Mouse (Mus musculus) gastrocnemius, postnatal 25 days (tissue): ENCODE results near the gene Gpr89. TPM values are rescaled to one million over a fixed set of nuclear protein-coding genes. Genes with fewer than 3 reads are reported as not detected.

ENCODE experiments used
- DNase-seq: peaks from one replicate; pipeline ENCODE4 v3.0.0; 2022
- total RNA-seq, 2 experiments: library from RNA; stranded (reverse); gene quantifications; 1 replicate in 1 of 2; 2 replicates in 1 of 2; pipeline ENCODE4 v1.2.3; 2021

Gpr89 gene
- total RNA-seq, 2 experiments from 2014 or later: 13.8 to 20.6 TPM

DNA sequence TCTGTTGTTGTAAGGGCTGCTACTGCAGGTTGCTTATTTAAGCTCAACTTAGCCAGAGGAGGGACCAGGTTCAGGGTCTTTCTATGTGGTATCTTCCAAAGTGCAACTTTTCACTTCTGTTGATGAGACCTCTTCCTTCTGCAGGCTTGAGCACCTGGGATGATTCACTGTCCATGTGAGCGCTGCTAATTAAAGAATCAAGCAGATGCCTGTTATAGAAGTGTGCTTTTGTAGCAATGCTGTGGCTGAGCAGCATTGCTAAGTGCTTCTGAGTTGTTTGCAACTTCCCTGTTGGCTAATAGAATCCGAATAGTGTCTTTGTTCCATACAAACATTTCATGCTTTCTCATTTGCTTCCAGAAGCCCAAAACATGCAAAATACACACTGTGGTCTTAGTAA is 34.9 kb downstream of the Gpr89 start:
- no peak for DNase-seq

GRCm38 (mm10) chr3:96869091-96869490 is 36.1 kb downstream of the Gpr89 start:
- no peak for DNase-seq

DNA sequence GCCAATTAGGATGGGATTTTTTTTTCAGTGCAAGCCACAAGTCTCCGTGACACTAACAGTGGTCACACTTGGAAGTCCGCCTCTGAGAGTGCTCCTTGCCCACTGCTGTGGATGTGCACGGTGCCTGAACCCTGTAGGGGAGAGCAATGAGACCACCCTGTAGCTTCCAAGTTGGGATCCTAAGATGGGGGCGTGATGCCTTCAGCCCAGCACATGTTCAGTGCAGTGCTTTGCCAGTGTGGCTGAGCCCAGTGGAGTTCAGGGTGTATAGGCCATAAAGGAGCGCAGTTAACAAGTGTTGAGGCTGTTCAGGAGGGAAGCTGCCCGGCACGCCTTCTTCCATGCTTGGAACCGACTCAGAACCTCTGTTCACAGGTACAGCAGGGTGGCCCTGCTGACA is 36.6 kb downstream of the Gpr89 start:
- no peak for DNase-seq

- DNase-seq: no peak
Observed at GRCm38 (mm10) chr3:96867863-96868262, 37.3 kb downstream of the Gpr89 start.

DNA sequence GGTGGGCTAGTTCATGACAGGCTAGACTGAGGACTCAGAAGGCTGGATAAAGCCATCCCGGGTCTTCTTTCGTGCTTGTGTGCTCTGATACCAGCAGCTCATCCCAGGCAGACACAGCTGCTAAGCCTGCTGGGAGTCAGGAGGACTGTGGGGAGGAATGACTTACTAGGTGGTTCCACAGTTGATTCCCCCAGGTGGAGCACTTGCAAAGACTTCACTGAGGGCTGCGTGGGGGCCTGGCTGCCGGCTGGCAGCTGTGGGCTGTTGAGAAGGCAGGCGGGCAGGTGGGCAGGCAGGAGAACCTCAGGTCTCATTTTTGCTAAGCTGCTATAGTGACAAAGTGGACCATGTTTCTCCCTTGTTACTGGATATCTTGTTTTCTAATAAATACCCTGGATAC is 44.6 kb downstream of the Gpr89 start:
- no peak for DNase-seq

DNA sequence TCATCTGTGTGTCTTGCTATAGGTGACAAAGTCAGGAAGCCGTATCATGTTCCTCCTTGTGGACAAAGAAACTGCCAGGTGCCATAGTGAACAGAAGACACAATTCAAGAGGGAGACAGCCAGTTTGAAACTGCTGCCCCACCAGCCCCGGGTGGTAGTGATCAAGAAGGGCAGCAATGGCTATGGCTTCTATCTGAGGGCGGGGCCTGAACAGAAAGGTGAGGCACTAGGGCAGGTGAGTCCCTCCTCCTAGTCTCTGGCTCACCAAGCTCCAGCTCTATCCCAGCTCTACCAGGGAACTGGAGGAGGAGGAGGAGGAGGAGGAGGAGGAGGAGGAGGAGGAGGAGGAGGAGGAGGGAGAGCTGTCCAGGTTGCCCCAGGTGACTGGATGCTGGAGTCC is 49.3 kb downstream of the Gpr89 start:
- DNase-seq: no peak

DNA sequence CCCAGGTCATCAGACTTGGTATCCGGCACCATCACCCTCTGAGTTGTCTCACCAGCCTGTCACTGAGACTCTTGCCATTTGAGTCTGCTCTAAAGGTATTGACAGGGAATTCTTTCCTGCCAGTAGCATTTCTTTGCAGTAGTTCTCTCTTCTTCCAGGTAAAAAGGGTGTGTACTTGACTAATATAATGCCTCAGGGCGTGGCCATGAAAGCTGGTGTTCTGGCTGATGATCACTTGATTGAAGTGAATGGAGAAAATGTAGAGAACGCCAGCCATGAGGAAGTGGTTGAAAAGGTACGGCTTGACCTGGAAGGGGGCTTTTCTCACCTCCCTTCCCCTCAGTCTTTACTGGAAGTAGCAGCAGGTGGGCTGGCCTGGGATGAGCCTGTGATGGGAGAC is 50.8 kb downstream of the Gpr89 start:
- no peak for DNase-seq

- DNase-seq: no peak
Observed at GRCm38 (mm10) chr3:96852561-96852960, 52.6 kb downstream of the Gpr89 start.

GRCm38 (mm10) chr3:96849168-96849727 is 55.9 kb downstream of the Gpr89 start:
- DNase-seq: no peak

DNA sequence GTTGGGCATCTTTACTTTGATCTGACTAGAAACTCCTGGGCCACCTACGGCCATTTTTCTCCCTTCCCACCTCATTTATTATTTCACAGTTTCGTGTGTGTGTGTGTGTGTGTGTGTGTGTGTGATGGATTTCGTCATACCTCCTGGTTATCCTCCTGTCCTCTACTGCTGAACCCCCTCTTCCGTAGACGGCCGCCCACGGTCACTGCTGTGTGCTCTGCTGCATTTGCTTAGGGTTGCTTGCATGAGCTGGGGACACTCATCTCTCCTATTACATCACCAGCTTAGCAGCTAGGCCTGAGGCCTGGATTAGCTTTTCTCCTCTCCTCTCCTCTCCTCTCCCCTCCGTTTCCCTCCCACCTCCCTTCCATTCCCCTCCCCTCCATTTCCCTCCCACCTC is 56.7 kb downstream of the Gpr89 start:
- DNase-seq: no peak

GRCm38 (mm10) chr3:96847661-96848060 is 57.5 kb downstream of the Gpr89 start:
- DNase-seq: no peak

- DNase-seq: no peak
Observed at GRCm38 (mm10) chr3:96846985-96847384, 58.2 kb downstream of the Gpr89 start.

- no peak for DNase-seq
Observed at GRCm38 (mm10) chr3:96845806-96846205, 59.3 kb downstream of the Gpr89 start.

GRCm38 (mm10) chr3:96845191-96845590 is 60.0 kb downstream of the Gpr89 start:
- DNase-seq: no peak

- DNase-seq: no peak
Observed at GRCm38 (mm10) chr3:96838996-96839645, 66.0 kb downstream of the Gpr89 start.

- DNase-seq: no peak
Observed at GRCm38 (mm10) chr3:96836414-96836813, 68.7 kb downstream of the Gpr89 start.

DNA sequence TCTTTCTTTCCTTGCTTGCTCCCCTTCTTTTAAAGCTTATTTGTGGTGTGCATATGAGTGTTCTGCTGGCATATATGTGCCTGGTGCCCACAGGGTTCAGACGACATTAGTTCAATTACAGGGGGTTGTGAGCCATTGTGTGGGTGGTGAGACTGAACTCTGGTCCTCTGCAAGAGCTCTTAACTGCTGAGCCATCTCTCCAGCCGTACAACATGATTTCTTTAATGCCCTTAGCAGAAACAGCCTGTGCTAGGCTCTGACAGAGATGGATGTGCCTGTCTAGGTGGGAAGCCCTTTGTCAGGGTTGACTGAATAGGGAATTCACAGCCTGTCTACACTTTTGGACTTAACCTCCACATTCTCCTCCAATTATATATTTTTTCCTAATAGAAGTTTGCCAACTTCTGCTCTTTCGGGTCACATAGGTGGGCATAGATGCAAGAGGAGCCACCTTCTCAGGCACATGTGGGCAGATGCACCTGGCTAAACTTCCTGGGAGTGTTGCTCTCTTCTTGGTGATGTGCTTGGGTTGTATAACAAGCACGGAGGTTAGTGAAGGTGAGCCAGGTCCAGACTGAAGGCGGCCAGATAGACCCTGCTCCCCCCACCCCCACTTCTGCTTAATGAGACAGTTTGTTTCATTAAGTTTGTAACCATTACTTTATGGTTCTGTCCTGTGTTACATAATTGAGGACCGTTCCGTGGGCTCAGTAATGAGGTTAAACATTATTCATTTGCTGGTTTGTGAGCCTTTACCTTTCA is 70.4 kb downstream of the Gpr89 start:
- no peak for DNase-seq

DNA sequence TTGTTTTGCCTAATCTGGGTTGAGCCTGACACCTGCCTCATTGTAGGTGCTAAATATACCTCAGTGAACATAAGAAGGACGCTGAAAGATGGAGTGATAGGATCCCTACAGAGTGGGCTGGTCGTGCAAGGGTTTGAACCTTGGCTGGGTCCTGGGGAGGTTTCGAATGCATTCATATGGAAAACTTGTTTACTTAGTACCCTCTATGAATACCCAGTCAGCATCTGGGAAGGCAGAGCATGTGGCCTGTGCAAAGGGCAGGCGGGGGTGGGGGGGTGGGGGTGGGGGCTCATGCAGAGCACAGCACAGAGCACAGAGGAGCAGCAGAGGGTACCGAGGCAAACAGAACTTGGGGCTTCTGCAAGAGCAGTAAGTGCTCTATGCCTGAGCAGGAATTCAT is 72.2 kb downstream of the Gpr89 start:
- DNase-seq: no peak

DNA sequence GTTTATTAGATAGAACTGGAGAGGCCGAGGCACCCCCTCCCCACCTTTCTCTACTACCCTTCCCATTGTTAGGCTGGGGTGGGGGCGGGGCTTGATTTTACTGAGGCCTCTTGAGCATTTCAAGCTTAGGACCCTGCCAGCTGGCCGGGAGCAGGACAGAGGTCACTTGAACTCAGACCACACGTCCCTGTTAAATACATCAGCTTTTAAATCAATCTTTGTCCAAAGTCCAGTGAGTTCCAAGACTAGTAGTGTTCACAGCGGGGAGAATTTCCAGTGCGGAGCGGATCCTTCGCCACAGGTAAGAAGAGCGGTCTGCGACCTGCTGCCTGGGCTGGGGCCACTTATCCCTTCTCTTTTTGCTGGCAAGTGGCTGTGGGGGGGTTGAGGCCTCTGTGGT is 75.3 kb downstream of the Gpr89 start:
- no peak for DNase-seq

GRCm38 (mm10) chr3:96828984-96829383 is 76.2 kb downstream of the Gpr89 start, which contains the start of the genes Pdzk1 and Cd160:
Pdzk1 (plus strand) TSS chr3:96829284.
Cd160 (minus strand) TSS chr3:96829351.
- no peak for DNase-seq

DNA sequence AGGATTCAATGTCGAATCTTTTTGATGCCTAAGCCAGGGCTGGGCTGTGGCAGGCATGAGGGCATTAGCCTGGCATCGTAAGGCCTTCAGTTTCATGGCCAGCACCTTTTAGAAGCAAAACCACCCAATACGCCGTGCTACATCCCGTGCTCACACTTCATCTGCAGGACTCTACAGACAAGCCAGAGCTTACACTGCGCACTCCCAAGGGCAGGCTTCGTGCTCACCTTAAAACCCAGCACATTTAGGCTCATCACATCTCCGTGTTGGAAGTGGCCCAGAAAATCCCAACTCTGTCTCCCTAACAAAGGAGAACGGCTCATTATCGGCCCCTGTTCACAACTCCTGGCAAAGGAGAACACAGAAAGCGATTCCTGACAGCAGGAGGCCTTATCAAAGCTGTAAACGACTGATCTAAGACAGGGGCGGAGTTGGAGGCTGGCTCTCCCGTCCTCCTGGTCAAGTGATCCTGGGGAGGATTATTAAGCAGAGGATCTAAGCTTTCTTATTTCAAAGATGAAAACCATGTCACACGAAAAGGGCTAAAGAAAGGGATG is 76.8 kb downstream of the Gpr89 start:
- no peak for DNase-seq

DNA sequence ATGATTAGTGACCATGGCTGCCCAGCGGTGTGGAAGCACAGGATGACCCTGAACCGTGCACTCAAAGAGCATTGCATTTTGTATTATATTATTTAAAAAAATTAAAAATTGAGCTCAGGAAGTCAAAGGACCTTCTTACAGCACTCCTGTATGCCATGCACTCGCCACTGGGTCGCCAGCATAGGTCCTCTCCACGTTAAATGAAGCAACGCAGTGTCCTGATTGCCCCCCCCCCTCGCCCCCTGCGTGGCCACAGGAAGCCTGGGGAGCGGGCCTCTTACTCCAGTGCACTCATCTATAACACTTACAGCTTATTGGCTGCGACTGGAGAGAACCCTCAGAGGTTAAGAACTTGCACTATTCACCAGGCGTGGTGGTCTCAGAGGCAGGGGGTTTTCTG is 79.9 kb downstream of the Gpr89 start:
- DNase-seq: no peak

DNA sequence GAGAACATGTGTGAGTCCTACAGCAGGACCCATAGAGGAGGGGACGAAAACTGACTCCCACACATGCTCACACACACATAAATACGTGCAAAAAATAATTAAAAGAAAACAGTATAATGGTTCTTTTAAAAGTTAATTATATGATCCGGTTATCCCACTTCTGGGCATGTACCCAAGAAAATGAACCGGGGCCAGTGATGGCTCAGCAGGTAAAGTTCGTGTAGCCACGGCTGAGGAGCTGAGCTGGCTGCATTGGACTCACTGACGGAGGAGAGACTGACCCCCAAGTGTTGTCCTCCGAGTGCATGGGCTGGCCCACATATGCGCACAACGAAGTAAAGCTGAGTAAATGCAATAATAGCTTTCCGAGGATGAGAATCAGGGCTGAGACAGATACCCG is 80.5 kb downstream of the Gpr89 start:
- no peak for DNase-seq
